Mouse (Mus musculus): ENCODE measurements around the gene Olfr1164. TPM values are rescaled to one million over a fixed set of nuclear protein-coding genes. Genes with fewer than 3 reads are reported as not detected.

Olfr1164 gene
- polyA plus RNA-seq (2012; ENCODE audit: insufficient read depth, low replicate concordance), result not detected in 2 replicates

GRCm38 (mm10) chr2:88093866-88094265, at the start of gene Olfr1164:
Olfr1164 (minus strand) TSS chr2:88093966.
- TF ChIP-seq GATA1 (IDR thresholded peaks at IDR 0.05; ENCODE audit: borderline replicate concordance, low read length), result no peak
- TF ChIP-seq FLI1 (IDR thresholded peaks at IDR 0.05; ENCODE audit: low read length), result no peak
- Histone ChIP-seq H3K4me1 (no peaks in the 10 kb centered on the region), H3K9me3 (no peaks in the 10 kb centered on the region), H3K36me3 (replicated peaks; ENCODE audit: low read length) (no peaks in the 10 kb centered on the region), H3K4me3 (replicated peaks) (no peak within 1 kb of the TSS), H3K27me3 (replicated peaks) (no peaks in the 10 kb centered on the region)

DNA sequence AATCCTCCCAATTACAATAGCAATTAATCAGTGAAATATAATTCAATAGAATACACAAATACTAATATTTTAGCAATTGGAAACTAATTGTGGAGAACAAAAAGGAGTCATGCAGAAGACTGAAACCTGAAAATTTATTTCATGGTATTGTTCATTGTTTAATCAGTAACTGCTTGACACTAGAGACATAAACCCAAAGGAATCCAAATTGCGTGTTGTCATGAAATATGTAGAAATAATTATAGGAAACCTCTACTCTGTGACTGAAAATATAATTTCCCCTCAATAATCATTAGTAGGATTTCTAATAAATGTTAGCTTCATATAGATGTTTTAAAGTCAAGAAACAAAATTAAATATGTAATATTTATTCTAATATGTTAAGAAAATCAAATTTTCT, 34.4 kb upstream of the Olfr1164 start, which contains the start of gene Olfr1166:
Gene Olfr1166 (minus strand): TSS at position 101 of the 400 bp plus-strand sequence.
- Histone ChIP-seq H3K4me1 (no peaks in the 10 kb centered on the region), H3K9me3 (no peaks in the 10 kb centered on the region), H3K4me3 (replicated peaks) (no peak within 1 kb of the TSS), H3K36me3 (replicated peaks; ENCODE audit: low read length) (no peaks in the 10 kb centered on the region), H3K27me3 (replicated peaks) (no peaks in the 10 kb centered on the region)
- no peak for TF ChIP-seq FLI1 (IDR thresholded peaks at IDR 0.05; ENCODE audit: low read length)
- no peak for TF ChIP-seq GATA1 (IDR thresholded peaks at IDR 0.05; ENCODE audit: borderline replicate concordance, low read length)

DNA sequence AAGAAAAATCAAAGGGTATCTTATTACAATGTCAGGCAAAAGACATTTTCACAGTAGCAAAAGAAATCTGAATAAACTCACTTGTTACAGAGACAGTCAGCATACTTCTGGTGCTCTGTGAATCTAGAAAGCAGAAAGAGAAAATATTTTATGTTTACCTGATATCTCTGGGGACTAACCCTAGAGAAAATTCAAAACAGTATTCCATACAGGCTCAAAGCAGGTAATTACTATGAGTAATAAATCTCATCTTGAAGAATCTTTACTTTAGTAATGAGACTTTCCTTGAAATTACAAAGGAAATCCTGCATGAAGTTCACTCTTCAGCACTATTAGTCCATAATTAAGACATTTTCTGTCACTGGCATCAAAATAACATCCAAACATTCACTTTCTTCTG, 22.0 kb downstream of the Olfr1164 start, which contains the start of gene Olfr1163:
Gene Olfr1163 (minus strand): TSS at position 101 of the 400 bp plus-strand sequence.
- no peaks in the 10 kb centered on the region for H3K9me3 ChIP-seq
- H3K4me1 ChIP-seq, result no peaks in the 10 kb centered on the region
- no peaks in the 10 kb centered on the region for H3K36me3 ChIP-seq (replicated peaks; ENCODE audit: low read length)
- no peak within 1 kb of the TSS for H3K4me3 ChIP-seq (replicated peaks)
- no peaks in the 10 kb centered on the region for H3K27me3 ChIP-seq (replicated peaks)
- TF ChIP-seq GATA1 (IDR thresholded peaks at IDR 0.05; ENCODE audit: borderline replicate concordance, low read length), result no peak
- no peak for TF ChIP-seq FLI1 (IDR thresholded peaks at IDR 0.05; ENCODE audit: low read length)

- Histone ChIP-seq H3K4me3 (replicated peaks) (no peak overlapping the region), H3K9me3 (peaks cover 6% of the 10 kb centered on the region), H3K36me3 (replicated peaks; ENCODE audit: low read length) (no peaks in the 10 kb centered on the region), H3K27me3 (replicated peaks) (no peaks in the 10 kb centered on the region), H3K4me1 (no peaks in the 10 kb centered on the region)
- TF ChIP-seq GATA1 (IDR thresholded peaks at IDR 0.05; ENCODE audit: borderline replicate concordance, low read length) (no peak), FLI1 (IDR thresholded peaks at IDR 0.05; ENCODE audit: low read length) (no peak)
Observed at GRCm38 (mm10) chr2:88063587-88063986, 30.2 kb downstream of the Olfr1164 start.

GRCm38 (mm10) chr2:88051029-88051428, 42.7 kb downstream of the Olfr1164 start, which contains the start of gene Olfr1162:
Olfr1162 (minus strand) TSS chr2:88051129.
- 0 out of 2 replicates have a peak, but pooled peaks cover 2% of the 10 kb centered on the region for H3K9me3 ChIP-seq
- no peaks in the 10 kb centered on the region for H3K27me3 ChIP-seq (replicated peaks)
- TF ChIP-seq GATA1 (IDR thresholded peaks at IDR 0.05; ENCODE audit: borderline replicate concordance, low read length), result no peak
- no peak for TF ChIP-seq FLI1 (IDR thresholded peaks at IDR 0.05; ENCODE audit: low read length)
- H3K4me3 ChIP-seq (replicated peaks), result no peak within 1 kb of the TSS
- no peaks in the 10 kb centered on the region for H3K36me3 ChIP-seq (replicated peaks; ENCODE audit: low read length)
- no peaks in the 10 kb centered on the region for H3K4me1 ChIP-seq

Other genes with a start within 250 kb of the Olfr1164 start
- not detected in 2 replicates for gene Olfr1150-ps1, start 250.0 kb downstream of the Olfr1164 start, polyA plus RNA-seq (2012; ENCODE audit: insufficient read depth, low replicate concordance)
- gene Olfr1151, start 238.1 kb downstream of the Olfr1164 start, polyA plus RNA-seq (2012; ENCODE audit: insufficient read depth, low replicate concordance), result not detected in 2 replicates
- gene Olfr1152, start 227.5 kb downstream of the Olfr1164 start, polyA plus RNA-seq (2012; ENCODE audit: insufficient read depth, low replicate concordance), result 0.43 TPM in 1 of 2 replicates, not detected in the other
- not detected in 2 replicates for gene Olfr1153, start 199.0 kb downstream of the Olfr1164 start, polyA plus RNA-seq (2012; ENCODE audit: insufficient read depth, low replicate concordance)
- gene Olfr1154, start 188.8 kb downstream of the Olfr1164 start, polyA plus RNA-seq (2012; ENCODE audit: insufficient read depth, low replicate concordance), result not detected in 2 replicates
- gene Olfr1155, start 148.8 kb downstream of the Olfr1164 start, polyA plus RNA-seq (2012; ENCODE audit: insufficient read depth, low replicate concordance), result not detected in 2 replicates
- not detected in 2 replicates for gene Olfr1156, start 140.9 kb downstream of the Olfr1164 start, polyA plus RNA-seq (2012; ENCODE audit: insufficient read depth, low replicate concordance)
- not detected in 2 replicates for gene Olfr1157, start 125.7 kb downstream of the Olfr1164 start, polyA plus RNA-seq (2012; ENCODE audit: insufficient read depth, low replicate concordance)
- gene Olfr74, start 119.3 kb downstream of the Olfr1164 start, polyA plus RNA-seq (2012; ENCODE audit: insufficient read depth, low replicate concordance), result not detected in 2 replicates
- not detected in 2 replicates for gene Olfr1158, start 103.9 kb downstream of the Olfr1164 start, polyA plus RNA-seq (2012; ENCODE audit: insufficient read depth, low replicate concordance)
- not detected in 2 replicates for gene Olfr1160, start 85.7 kb downstream of the Olfr1164 start, polyA plus RNA-seq (2012; ENCODE audit: insufficient read depth, low replicate concordance)
- gene Olfr1161, start 71.2 kb downstream of the Olfr1164 start, polyA plus RNA-seq (2012; ENCODE audit: insufficient read depth, low replicate concordance), result not detected in 2 replicates
- not detected in 2 replicates for gene Olfr73, start 56.3 kb downstream of the Olfr1164 start, polyA plus RNA-seq (2012; ENCODE audit: insufficient read depth, low replicate concordance)
- gene Olfr1162, start 42.8 kb downstream of the Olfr1164 start, polyA plus RNA-seq (2012; ENCODE audit: insufficient read depth, low replicate concordance), result not detected in 2 replicates
- not detected in 2 replicates for gene Olfr1163, start 22.1 kb downstream of the Olfr1164 start, polyA plus RNA-seq (2012; ENCODE audit: insufficient read depth, low replicate concordance)
- gene Olfr1166, start 34.3 kb upstream of the Olfr1164 start, polyA plus RNA-seq (2012; ENCODE audit: insufficient read depth, low replicate concordance), result not detected in 2 replicates
- not detected in 2 replicates for gene Olfr1167, start 61.2 kb upstream of the Olfr1164 start, polyA plus RNA-seq (2012; ENCODE audit: insufficient read depth, low replicate concordance)
- not detected in 2 replicates for gene Olfr1168, start 87.9 kb upstream of the Olfr1164 start, polyA plus RNA-seq (2012; ENCODE audit: insufficient read depth, low replicate concordance)
- gene Olfr1170, start 134.4 kb upstream of the Olfr1164 start, polyA plus RNA-seq (2012; ENCODE audit: insufficient read depth, low replicate concordance), result not detected in 2 replicates
- gene Olfr1173, start 185.9 kb upstream of the Olfr1164 start, polyA plus RNA-seq (2012; ENCODE audit: insufficient read depth, low replicate concordance), result not detected in 2 replicates
- not detected in 2 replicates for gene Olfr1174-ps, start 221.2 kb upstream of the Olfr1164 start, polyA plus RNA-seq (2012; ENCODE audit: insufficient read depth, low replicate concordance)
- gene Olfr1175-ps, start 233.2 kb upstream of the Olfr1164 start, polyA plus RNA-seq (2012; ENCODE audit: insufficient read depth, low replicate concordance), result not detected in 2 replicates
- not detected in 2 replicates for gene Olfr1176, start 242.8 kb upstream of the Olfr1164 start, polyA plus RNA-seq (2012; ENCODE audit: insufficient read depth, low replicate concordance)